Mouse (Mus musculus) c-Kit-positive CD71-positive TER-119-positive erythroid progenitor cells, embryonic 14.5 days (primary cell): ENCODE data around the gene Casq2.

Source experiments
- DNase-seq: peaks from one replicate; pipeline ENCODE4 v3.0.0-alpha.2; 2013; ENCODE audit warnings: low spot score

The Casq2 gene

GRCm38 (mm10) chr3:102165536-102166286 lies 79.5 kb downstream of the Casq2 start:
- peak; percentile 97 for DNase-seq

GRCm38 (mm10) chr3:102166287-102166620 lies 80.0 kb downstream of the Casq2 start:
- no peak for DNase-seq

GRCm38 (mm10) chr3:102166794-102167193 lies 80.6 kb downstream of the Casq2 start:
- DNase-seq: peak; percentile 19

- DNase-seq: peak; percentile 35
Observed at GRCm38 (mm10) chr3:102167555-102168210, 81.5 kb downstream of the Casq2 start.

- no peak for DNase-seq
Observed at GRCm38 (mm10) chr3:102169197-102169905, 83.1 kb downstream of the Casq2 start.

GRCm38 (mm10) chr3:102174118-102174865 lies 88.1 kb downstream of the Casq2 start:
- no peak for DNase-seq

DNA sequence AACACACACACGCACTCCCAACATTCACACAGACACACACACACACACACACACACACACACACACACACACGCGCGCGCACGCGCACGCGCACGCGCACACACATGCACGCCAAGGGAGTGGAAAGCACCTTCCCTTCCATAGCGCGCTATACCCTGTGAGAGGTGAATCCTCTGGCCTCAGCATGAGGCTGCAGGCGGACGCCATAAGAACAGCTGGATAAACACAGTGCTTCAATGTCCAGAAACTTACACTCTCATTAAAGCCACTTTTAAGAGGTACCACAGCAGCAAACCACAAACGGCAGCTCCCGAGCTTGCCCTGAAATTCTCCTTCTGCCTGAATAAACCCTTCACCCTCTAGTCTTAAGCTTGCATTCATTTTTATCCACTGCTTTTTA lies 89.5 kb downstream of the Casq2 start:
- no peak for DNase-seq

DNA sequence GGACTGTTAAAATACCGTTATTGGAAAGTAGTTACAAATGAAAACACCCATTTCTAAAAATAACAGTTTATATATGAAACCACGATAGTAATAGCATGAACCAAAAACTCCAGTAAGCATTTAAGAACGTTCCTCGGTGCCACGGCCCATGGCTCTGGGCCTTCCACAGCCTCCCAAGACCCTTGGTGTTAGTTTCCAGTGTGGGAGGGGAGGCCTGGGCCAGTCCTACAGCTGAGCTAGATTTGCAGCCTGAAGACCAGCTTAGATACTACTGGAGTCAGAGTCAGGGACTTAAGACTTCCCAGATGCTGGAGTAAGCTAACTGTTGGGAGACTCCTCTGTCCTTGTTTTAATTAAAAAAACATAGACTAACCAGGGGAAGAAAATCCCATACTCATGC lies 89.9 kb downstream of the Casq2 start:
- no peak for DNase-seq

DNA sequence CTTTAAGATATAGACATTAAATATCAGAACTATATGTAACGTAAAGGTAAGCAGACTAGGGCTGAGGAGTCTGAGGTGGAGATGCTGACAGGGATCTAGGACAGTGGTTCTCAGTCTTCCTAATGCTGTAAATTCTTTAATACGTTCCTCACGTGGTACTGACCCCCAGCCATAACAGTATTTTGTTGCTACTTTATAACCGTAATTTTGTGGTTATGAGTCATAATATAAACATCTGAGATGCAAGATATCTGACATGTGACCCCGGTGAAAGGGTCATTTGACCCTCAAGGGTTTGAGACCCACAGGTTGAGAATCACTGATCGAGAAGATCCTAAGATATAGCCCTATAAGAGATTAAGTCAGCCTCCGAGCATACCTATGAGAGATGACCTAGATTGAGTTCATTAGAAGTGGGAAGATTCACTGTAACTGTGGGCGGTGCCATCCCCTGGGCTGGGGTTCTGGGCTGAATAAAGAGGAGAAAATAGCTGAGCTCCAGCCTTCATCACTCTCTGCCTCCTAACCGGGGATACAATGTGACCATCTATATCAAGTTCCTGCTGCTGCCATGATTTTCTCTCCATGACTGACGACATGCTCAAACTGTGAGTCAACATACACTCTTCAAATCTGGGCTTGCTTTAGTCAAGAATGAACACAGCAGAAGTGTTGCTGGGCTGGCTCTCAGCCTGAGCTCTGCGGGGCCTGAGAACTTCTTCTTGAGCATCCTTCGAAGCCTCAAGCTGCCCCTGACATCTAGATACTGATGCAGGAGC lies 91.8 kb downstream of the Casq2 start:
- DNase-seq: no peak

DNA sequence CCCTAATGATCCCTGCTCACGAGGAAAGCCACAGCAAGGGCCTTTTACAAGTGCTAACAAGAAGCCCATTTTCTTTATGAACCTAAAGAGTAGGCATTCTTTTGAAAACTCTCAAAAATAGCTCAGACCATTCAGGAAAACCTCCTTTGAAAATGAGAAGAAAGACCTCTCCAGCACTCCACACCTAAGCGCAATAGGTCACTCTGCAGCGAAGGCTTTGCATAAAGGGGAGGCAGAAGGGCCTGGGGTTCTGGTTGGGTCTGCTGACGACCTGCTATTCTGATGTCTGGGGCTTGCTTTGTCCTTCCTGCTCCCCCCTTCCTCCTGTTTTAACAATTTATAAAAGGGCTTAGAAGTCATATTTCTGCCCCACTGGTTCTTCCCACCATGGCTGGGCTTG lies 93.7 kb downstream of the Casq2 start:
- no peak for DNase-seq

GRCm38 (mm10) chr3:102180746-102181145 lies 94.5 kb downstream of the Casq2 start:
- DNase-seq: no peak

DNA sequence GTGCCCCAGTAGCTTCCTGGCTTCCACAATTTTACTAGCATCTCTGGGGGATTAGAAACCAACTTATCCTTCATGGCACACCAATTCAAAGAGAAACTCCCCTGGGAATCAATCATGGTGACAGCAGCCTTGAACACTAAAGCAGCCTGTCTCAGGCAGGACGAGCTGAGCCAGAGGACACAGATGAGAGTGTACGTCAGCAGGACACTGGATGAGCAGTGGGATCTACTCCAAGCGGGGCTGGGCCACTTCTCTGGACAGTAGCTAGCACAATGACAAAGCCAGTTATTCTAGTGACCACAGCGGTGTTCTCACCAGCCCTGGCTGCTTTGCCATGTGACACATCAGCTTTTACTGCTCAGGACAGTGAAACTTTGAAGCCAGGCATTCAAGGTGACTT lies 95.0 kb downstream of the Casq2 start:
- DNase-seq: no peak

- no peak for DNase-seq
Observed at GRCm38 (mm10) chr3:102182601-102183000, 96.4 kb downstream of the Casq2 start.

GRCm38 (mm10) chr3:102184721-102185120 lies 98.5 kb downstream of the Casq2 start:
- DNase-seq: no peak

DNA sequence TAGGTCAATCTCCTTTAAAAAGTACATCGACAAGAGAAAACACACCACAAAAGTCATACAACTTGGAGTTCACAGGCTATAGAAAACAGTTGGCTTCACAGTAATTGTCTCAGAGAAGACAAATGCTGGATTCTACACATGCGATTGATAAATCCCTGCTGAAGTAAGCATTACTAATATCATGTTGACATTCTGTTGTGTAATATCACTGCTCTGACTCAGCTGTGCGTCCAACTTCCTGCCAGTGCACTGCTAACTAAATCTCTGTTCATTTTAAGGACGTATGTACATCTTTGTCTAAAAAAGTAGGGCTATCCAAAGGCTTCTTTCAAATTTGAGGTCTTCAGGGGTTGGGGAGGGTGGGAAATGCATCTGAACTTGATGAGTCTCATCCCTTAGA lies 101.2 kb downstream of the Casq2 start:
- no peak for DNase-seq

GRCm38 (mm10) chr3:102188972-102189371 lies 102.8 kb downstream of the Casq2 start:
- no peak for DNase-seq

DNA sequence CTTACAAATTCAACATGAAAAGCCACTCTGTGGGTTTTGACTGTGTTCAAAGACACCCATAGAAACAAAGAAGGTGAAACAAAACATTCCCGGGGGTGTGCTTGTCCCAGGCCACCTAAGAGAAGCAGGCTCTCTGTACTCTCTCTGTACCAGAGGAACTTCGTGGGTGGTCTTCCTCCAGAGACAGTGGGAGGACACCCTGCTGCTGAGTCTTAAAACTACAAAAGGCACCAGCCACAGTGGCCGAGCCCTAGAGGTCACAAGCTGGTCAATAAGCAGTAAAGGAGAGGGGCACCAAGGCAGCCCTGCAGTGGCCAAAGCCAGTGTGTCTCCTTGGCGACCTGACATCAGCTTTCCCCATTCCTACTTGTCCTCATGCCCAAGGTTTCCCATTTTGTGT lies 103.8 kb downstream of the Casq2 start:
- DNase-seq: no peak

DNA sequence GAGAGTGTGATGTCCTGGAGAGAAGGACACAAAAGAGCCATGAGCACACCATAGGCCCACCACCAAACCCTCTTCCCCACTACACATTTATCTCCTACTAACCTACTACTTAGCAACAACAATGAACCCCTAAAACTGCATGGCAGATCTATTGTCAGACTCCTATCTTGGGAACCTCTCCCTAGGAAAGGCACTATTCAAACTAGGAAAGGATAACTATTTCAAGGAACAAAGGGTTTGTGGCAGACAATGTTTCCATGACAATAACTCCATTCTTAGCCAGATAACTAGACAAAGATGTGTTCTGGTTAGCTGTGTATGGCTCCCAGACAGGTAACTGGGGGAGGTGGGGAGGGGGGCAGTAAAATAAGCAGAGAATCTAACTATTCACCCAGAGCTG lies 104.4 kb downstream of the Casq2 start:
- DNase-seq: no peak

GRCm38 (mm10) chr3:102191575-102191974 lies 105.4 kb downstream of the Casq2 start:
- DNase-seq: no peak

GRCm38 (mm10) chr3:102192621-102193020 lies 106.4 kb downstream of the Casq2 start:
- no peak for DNase-seq

DNA sequence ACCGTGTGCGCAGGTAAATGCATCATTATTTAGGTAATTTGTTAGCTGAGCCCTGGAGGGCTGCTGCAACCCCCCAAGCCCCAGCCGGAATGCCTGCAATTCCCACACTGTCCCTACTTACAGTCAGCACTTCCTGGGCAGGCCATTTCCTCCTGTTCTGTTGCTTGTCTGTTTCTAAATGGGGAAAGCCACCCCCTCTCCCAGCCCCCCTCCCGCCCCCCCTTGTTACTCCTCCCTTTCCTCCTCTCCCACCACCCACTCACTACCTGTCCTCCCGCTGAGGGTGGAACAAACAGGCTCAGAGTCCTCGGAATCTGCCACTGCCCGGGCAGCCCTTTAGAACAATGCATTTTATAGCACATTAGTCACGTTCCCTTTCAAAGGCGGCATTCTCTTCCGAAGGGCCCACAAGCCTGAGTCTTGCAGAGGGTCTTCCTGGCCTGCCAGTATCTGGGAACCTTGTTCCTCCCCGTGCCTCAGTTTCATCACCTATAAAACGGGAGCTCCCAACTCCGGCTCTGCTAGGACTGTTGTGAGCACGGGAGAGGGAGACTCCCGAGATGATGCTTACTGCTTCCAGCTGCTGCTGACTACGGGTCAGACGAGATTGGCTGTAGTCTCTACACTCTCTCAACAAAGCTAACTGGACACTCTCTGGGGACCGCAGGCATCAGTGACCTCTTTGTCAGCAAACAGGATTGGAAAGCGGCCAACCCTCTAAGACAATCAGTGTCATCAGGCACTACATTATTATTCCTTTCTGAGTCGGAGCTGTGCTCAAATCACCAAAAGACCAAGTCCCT lies 107.5 kb downstream of the Casq2 start:
- no peak for DNase-seq
